Mouse (Mus musculus): ENCODE measurements at regions not wholly inside any gene's neighbourhood (a gene's known extent, or its start where the extent isn't known, plus 50 kb on each side); places are given as distances from the start of the nearest gene placed in this dataset.

GRCm38 (mm10) chr17:87202958-87203720 lies 62.6 kb downstream of the Mcfd2 start:
- DNase-seq (ENCODE audit: low spot score) = no peak

GRCm38 (mm10) chr17:87202490-87202889 lies 63.2 kb downstream of the Mcfd2 start:
- peak; percentile 83 for DNase-seq (ENCODE audit: low spot score)

GRCm38 (mm10) chr17:87200721-87201242 lies 65.0 kb downstream of the Mcfd2 start:
- peak; percentile 67 for DNase-seq (ENCODE audit: low spot score)

- no peak for DNase-seq (ENCODE audit: low spot score)
These were observed 65.6 kb downstream of the Mcfd2 start for GRCm38 (mm10) chr17:87200134-87200533.

DNA sequence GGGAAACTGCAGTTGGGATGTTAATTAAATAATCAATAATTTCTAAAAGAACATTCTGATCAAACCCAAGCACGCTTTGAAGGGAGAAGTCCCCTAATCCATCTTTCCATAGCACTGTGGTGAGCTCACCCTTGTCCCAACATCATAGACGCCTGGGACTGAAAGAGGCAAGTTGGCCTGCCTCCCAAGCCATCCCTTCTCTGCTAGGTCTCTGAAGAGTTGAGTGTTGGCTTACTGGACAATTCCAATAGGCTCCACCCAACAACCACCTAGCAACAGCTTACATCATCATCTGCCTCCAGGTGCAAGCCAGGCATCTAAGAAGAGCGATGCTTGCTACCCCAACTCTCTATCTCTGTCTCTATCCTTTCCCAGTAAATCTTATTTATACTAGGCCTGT lies 66.6 kb downstream of the Mcfd2 start:
- no peak for DNase-seq (ENCODE audit: low spot score)

DNA sequence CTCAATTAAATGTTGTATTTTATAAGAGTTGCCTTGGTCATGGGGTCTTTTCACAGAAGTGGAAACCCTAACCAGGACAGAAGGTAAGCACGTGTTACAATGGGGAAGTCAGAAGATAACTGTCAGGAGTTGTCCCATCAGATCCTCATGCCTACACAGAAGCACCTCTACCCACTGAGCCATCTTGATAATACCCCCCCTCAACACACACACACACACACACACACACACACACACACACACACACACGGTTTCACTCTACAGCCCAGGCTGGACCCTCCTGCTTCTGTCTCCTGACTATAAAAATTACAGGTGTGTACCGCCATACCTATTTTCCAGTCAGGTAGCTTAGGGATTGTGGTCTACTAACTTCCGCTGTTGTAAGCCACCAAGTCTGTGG lies 68.3 kb downstream of the Mcfd2 start:
- DNase-seq (ENCODE audit: low spot score) = no peak

DNA sequence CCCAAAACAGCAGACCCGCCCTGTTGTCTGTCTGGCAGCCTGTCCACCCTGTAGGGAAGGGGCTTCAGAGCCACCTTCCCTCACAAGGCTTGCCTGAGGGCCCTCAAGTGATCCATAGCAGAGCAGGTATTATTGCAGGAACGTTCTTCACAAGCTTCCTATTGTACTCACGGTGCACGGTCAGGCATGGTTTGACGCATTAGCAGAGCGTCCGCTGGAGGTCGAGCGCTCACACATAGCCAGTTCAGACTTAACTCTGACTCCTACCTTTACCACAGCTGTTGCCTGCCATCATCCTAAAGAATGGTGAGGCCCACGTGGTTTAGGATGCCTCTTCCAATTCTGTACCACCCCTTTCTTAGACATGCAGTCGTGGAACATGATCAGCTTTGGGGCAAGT lies 71.1 kb downstream of the Mcfd2 start:
- DNase-seq (ENCODE audit: low spot score) = no peak

GRCm38 (mm10) chr17:87193482-87193881 lies 72.3 kb downstream of the Mcfd2 start:
- DNase-seq (ENCODE audit: low spot score) = no peak

GRCm38 (mm10) chr17:87189670-87190069 lies 76.1 kb downstream of the Mcfd2 start:
- no peak for DNase-seq (ENCODE audit: low spot score)

All from urinary bladder, postnatal 14 days (tissue).